Mouse (Mus musculus) bone marrow, adult 2 months (tissue): Measurements from ENCODE around the gene Eml5.

Experiments
- CTCF ChIP-seq: fragments of 200-500 bp; IDR thresholded peaks from 2 replicates; pipeline ENCODE4 v1.5.1; 2011; ENCODE audit warnings: low read length, control low read depth; ENCODE audit not compliant: control insufficient read depth, insufficient read depth
- POLR2A ChIP-seq: fragments of 200-500 bp; IDR thresholded peaks from 2 replicates; pipeline ENCODE4 v1.6.1; 2011; ENCODE audit warnings: low read depth, mild to moderate bottlenecking, control low read depth, low read length, borderline replicate concordance; ENCODE audit not compliant: control insufficient read depth

DNA sequence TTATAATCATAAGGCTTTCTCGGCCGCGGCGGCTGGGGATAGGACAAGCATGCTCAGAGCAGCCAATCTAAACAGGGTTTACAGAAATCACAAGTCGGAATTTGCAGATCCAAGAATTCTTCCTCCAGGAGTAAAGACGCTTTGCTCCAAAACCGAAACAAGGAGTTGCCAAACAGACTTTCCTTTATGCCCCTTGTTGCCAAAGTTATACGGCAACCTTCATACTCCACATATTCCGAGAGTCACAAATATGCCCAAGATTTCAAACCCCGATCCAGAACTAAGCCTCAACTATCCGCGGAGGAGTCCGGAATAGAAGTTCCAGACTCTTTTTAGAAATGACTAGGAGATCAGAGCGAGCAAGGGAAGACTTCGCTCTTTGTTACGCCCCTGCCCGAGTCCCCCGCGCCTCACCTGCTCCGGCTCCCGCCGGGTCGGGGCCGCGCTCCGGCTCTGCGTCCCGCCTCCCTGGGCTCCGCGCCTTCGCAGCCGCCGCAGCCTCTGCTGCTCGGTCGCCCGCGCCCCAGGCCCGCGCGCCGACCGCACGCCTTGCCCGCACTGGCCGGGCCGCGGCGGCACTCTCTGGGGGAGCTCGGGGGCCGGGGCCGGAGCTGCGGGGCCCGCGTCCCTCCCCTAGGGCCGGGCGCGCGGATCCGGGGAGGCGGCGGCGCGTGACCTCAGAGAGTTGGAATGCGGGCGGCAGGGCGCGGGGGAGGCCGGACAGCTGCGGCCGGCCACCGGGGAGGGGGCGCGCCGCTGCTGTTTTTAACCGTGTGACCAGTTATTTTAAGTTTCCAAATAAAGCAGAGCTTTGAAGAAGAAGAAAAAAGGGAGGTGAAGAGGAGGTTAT is 164.1 kb downstream of the Eml5 start, which contains the start of gene Ptpn21:
- TF ChIP-seq CTCF, result no peak
- no peak for TF ChIP-seq POLR2A
